Mouse (Mus musculus): ENCODE results near the gene Msl1.

GRCm38 (mm10) chr11:98748506-98749416 lies 46.6 kb upstream of the Msl1 start:
- no peak for TF ChIP-seq E2F4 (IDR thresholded peaks at IDR 0.05; ENCODE audit: insufficient replicate concordance, low read depth, low read length)
- no peak; a peak in 1 of 4 replicates for TF ChIP-seq CTCF (conservative IDR thresholded peaks at IDR 0.05 in 1 of 2, IDR thresholded peaks at IDR 0.05 in 1 of 2; ENCODE audit: low read depth in 2 of 2, low read length in 2 of 2)
- no peak for TF ChIP-seq EP300 (IDR thresholded peaks at IDR 0.05; ENCODE audit: low read length)
- no peak for TF ChIP-seq POLR2A (IDR thresholded peaks at IDR 0.05; ENCODE audit: low read depth, low read length)
- TF ChIP-seq TCF12 (IDR thresholded peaks at IDR 0.05; ENCODE audit: low read depth, low read length): no peak
- no peak for TF ChIP-seq ZC3H11A (IDR thresholded peaks at IDR 0.05; ENCODE audit: low read depth, low read length)

Data from CH12.LX (cell line).